Mouse (Mus musculus) liver, adult 10 weeks (tissue): Measurements from ENCODE around the gene Actn3. TPM values are rescaled to one million over a fixed set of nuclear protein-coding genes. Genes with fewer than 3 reads are reported as not detected.

Experiments used
- polyA plus RNA-seq: library from polyadenylated mRNA; stranded (reverse); fragments of 350-450 nt; fragmentation: Illumina TruSeq; extraction: RNeasy Lipid Tissue Mini Kit (QIAGEN cat#74804); gene quantifications from one replicate; pipeline ENCODE4 v1.2.3, GENCODE M21; 2014; ENCODE audit warnings: low read depth, low replicate concordance

The Actn3 gene
- polyA plus RNA-seq = not detected

GRCm38 (mm10) chr19:4877785-4878184 lies at the start of gene Actn3:
Actn3 (minus strand) TSS chr19:4877909.

DNA sequence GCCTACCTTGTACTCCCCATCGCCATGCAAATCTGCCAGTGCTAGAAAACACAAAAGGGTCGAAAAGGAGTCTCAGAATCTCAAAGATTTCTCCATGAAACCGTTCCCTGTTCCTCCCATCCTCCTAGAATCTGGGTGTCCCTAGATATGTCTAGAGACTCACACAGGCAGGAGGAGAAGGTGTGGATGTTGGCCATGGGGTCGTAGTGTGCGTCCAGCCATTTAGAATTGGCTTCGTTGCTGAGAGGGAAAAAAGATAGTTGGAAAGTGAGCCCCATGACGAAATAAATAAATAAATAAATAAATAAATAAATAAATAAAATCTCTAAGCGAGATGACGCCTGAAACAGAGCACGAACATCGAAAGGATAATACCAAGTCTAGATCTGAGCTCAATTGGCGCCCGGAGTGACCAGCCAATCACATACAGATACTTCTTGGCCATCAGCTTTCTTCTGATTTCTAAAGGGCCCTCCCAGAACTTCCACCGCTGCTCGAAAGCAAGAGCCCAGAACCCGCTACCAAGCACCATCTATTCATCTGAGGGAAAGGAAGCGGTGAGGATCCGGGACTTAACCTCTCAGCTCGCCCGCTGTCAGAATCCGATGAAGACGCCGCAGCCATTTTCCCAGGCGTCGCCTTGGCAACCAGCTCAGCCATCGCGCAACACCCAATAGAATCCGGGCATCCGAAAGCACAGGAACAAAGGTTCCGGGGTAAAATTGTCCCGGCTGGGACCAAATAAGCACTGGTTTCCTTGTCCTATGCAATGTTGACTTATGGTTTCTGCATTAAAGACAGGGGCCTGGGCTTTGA lies 28.5 kb upstream of the Actn3 start, which contains the start of gene Bbs1:
Gene Bbs1 (minus strand): TSS at position 650 of the 816 bp plus-strand sequence.

GRCm38 (mm10) chr19:4878405-4879323 lies 955 bp upstream of the Actn3 start, which contains the start of gene Zdhhc24:
Zdhhc24 (plus strand) TSS chr19:4878668.

DNA sequence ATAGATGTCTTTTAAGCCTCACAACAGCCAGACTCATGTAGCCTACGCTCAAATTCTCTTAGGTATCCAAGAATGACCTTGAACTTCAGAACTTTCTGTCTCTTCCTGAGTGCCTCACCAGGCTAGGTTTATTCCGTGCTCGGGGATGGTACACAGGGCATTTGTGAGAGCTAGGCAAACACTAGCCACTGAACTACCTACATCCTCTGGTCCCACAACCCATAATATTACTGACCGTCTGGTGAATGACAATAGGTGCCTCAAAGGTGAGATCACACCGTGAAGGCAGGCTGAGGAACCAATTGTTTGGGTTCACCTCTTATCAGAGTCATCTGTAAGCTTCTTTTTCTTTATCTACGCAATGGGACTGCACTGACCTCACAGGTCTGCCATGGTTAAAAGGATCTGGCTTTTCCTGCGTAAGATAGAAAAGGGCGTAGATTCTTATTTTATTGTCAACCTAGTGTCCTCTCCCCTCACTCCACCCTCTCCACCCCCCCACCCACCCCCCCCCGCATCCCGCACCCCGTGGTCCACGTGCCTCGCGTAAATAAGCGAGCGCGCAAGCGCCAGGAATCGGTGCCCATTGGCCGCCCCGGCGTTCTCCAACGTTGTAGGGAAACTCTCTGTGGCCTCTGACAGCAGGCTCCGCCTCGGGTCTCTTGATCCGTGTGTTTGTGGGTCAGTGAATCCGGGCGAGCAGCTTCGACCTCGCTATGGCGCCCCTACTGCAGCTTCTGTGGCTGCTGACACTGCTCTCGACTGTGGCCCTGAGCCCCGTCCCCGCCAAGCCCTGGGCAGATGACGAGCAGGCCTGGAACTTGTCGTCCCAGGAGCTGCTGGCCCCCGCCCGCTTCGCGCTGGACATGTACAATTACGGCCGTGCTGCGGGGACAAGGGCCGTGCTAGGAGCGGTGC lies 22.9 kb downstream of the Actn3 start, which contains the start of gene Ctsf:
Gene Ctsf (plus strand): TSS at position 579 of the 918 bp plus-strand sequence.

GRCm38 (mm10) chr19:4839149-4839548 lies 38.6 kb downstream of the Actn3 start, which contains the start of the genes Ccs and Ccdc87:
Ccs (minus strand) TSS chr19:4839332.
Ccdc87 (plus strand) TSS chr19:4839366.

Other genes with a start within 250 kb of the Actn3 start
- 0.19 TPM for gene Gm960, start 179.2 kb downstream of the Actn3 start, polyA plus RNA-seq
- 2.0 TPM for gene Sptbn2, start 166.7 kb downstream of the Actn3 start, polyA plus RNA-seq
- gene Rbm4b, start 121.4 kb downstream of the Actn3 start, polyA plus RNA-seq = 11.6 TPM
- gene Rbm4, start 84.0 kb downstream of the Actn3 start, polyA plus RNA-seq = 5.6 TPM
- gene Gm21992, start 66.3 kb downstream of the Actn3 start, polyA plus RNA-seq = 14.7 TPM
- gene Rbm14, start 66.3 kb downstream of the Actn3 start, polyA plus RNA-seq = 1.9 TPM
- 17.2 TPM for gene Ccs, start 38.6 kb downstream of the Actn3 start, polyA plus RNA-seq
- gene Ccdc87, start 38.5 kb downstream of the Actn3 start, polyA plus RNA-seq = not detected
- gene Ctsf, start 22.8 kb downstream of the Actn3 start, polyA plus RNA-seq = 13.0 TPM
- 3.2 TPM for gene Zdhhc24, start 759 bp upstream of the Actn3 start, polyA plus RNA-seq
- 0.45 TPM for gene Bbs1, start 28.7 kb upstream of the Actn3 start, polyA plus RNA-seq
- gene Dpp3, start 50.4 kb upstream of the Actn3 start, polyA plus RNA-seq = 4.6 TPM
- gene Peli3, start 65.2 kb upstream of the Actn3 start, polyA plus RNA-seq = 0.42 TPM
- 22.6 TPM for gene Mrpl11, start 84.2 kb upstream of the Actn3 start, polyA plus RNA-seq
- not detected for gene Npas4, start 112.4 kb upstream of the Actn3 start, polyA plus RNA-seq
- gene Slc29a2, start 146.0 kb upstream of the Actn3 start, polyA plus RNA-seq = not detected
- 9.5 TPM for gene B4gat1, start 160.9 kb upstream of the Actn3 start, polyA plus RNA-seq
- 0.69 TPM for gene AC124502.3, start 161.0 kb upstream of the Actn3 start, polyA plus RNA-seq
- gene Brms1, start 163.4 kb upstream of the Actn3 start, polyA plus RNA-seq = 1.6 TPM
- not detected for gene Rin1, start 172.6 kb upstream of the Actn3 start, polyA plus RNA-seq
- not detected for gene Cd248, start 190.2 kb upstream of the Actn3 start, polyA plus RNA-seq
- gene Tmem151a, start 207.6 kb upstream of the Actn3 start, polyA plus RNA-seq = not detected
- gene Yif1a, start 210.6 kb upstream of the Actn3 start, polyA plus RNA-seq = 27.7 TPM
- not detected for gene Cnih2, start 220.6 kb upstream of the Actn3 start, polyA plus RNA-seq
- gene Rab1b, start 229.2 kb upstream of the Actn3 start, polyA plus RNA-seq = 7.5 TPM
- gene Klc2, start 240.7 kb upstream of the Actn3 start, polyA plus RNA-seq = 0.93 TPM